Mouse (Mus musculus): ENCODE measurements at regions not wholly inside any gene's neighbourhood (a gene's known extent, or its start where the extent isn't known, plus 50 kb on each side); places are given as distances from the start of the nearest gene placed in this dataset.
A peak's percentile ranks its signal among the peaks of the same experiment; 100 is the strongest.

DNA sequence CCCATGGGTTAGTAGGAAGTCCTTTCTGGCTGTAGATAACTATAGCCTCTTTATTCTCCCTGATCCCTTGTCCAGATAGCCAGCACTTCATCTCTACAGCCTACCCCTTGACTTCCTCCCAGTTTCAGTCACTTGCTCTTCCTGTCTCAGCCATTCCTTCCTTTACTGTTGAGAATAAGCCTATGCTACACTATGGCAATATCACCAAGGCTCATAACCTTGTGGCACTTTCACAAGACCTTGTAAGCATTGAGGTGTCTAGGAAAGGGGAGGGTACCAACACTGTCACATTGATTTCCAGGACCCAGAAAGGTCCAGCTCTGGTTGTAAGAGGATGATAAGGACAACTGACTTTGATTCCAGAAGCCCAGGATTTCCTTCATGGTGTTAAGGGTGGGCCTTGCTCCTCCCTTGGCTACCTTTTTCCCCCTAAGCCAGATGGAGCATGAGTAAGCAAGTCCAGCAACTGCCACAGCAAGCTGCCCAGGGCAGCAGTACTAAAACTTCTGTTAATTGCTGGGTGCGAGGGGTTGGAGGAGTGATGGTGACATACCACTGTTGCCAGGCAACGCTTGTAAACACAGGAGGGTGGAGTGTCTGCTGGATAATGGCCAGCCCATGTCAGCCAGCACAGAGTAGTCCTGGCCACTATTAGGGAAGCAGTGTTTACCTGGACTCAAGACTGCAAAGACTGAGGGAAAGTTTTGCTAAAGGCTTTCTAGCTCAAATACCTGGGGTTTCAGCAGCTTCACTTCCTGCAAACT is 75.7 kb downstream of the Ankrd16 start:
- DNase-seq (ENCODE audit: low read depth, low spot score), result no peak

DNA sequence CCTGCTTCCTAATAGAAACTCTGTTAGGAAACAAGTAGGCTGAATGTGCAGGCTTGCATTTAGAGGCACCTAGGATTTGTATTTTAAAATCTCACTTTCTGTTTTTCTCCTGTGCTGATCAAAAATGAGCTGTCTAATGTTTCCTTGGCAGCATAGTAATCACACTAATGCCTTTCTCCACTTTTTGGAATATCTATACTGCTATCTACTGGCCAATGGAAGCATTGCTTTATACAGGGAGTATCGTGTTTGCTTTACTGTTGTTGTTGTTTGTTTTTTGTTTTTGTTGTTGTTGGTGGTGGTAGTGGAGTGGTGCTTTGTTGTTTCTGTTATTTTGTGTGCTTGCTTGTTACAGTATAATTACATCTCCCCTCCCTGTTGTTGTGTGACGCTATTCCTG is 92.3 kb downstream of the Ankrd16 start:
- no peak for DNase-seq (ENCODE audit: low read depth, low spot score)

DNA sequence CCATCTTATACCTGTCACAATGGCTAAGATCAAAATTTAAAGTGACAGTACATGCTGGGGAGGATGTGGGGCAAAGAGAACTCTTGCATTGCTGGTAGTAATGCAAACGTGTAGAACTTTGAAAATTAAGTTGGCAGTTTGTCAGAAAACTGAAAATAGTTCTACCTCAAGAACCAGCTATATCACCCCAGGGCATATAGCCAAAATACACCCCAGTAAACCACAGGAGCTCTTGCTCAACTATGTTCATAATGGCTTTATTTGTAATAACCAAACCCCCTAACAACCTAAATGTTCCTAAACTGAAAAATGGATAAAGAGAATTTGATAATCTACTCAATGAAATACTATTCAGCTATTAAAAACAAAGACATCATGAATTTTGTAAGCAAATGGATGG is 102.3 kb downstream of the Ankrd16 start:
- no peak for DNase-seq (ENCODE audit: low read depth, low spot score)

DNA sequence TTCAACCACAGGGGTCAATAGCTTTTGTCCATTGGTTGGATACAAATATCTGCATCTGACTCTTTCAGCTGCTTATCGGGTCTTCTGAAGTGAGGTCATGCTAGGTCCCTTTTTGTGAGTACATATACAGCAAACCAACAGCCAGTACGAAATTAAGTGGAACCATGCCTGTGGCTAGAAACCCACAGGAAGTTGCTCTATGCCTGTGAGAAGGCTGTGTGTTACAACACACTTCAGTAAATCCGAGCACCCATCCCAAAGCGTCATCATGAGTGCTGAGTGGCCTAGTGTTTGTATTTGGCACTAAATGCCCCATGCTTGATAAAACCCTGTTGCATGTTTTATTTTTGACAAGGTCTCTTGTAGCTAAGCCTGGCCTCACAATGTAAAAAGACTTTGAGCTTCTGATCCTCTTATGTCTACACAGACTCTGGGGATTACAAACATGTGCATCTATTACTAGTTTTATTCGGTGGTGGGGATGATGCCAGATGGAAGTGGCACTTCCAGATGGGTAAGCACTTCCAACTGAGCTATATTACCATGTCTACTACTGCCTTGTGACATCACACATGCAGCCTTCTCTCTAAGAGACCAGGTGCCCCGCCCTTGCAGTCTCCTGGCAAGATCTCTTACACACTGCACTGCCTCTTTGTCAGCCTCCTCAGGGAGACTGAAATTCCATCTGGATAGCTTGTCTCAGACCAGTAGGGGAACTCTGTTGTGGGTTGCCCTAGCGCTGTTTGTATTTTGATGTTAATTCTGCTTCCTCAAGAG is 117.3 kb downstream of the Ankrd16 start:
- no peak for DNase-seq (ENCODE audit: low read depth, low spot score)

DNA sequence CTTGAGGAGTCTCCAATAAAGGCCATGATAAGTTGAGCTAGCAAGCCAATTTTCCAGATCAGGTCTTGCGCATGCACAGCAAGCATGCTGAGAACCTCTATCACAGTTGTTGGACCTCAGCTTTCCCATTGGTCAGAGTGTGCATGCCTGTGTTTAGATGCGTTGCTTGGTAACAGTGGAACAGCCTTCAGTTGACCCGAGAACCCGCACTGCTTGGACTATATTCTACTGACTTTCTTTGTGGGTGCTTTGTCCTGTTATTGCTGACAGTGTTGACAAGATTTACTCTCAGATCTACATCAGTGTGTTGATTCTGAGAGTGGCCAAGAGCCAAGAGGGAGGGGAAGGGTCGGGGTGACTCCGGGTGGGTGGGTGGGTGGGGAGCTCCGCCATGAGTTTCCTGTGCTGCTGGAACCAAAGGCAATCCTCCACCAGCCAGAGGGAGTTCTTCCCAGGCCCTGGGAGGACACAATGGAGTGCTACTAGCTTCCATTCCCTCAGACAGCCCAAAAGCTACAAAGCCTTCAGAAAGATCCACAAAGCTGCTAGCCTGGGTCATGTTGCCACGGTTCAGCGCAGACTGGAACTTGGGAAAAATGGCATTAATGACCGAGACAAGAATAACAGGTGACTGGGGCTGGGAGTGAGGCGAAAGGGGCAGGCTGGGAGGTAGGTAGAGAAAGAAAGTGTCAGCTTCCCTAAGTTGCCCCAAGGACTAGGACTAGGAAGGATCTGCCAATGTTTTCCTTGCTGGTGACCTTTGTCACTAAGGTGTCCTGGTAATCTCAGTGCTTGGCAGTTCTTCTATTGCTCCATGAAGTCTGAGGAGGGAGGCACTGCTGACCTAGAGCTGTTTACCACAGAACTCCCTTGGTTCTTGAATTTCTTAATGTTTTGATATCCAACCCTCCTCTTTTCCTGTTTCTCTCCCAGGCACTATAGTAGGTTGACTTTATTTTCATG is 122.3 kb downstream of the Ankrd16 start:
- no peak for DNase-seq (ENCODE audit: low read depth, low spot score)

DNA sequence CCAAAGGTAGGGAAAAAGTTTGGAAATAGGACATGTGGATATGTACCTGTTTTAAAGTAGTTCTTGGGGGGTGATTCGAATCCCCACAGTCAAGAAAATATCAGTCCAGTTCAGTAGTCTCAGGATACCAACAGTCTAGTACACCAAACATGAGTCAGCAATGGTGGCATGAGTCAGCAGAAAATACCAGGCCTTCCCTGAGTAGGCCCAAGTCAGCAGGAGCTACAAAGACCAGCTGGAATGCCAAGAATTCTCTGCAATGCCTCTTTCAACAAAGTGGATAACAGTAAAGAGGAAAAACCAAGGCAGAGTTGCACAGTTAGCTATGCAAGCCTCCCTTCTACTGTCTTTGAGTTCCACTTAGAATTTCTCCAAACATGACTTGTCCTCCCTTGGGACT is 137.1 kb downstream of the Ankrd16 start:
- DNase-seq (ENCODE audit: low read depth, low spot score), result peak; percentile 54

DNA sequence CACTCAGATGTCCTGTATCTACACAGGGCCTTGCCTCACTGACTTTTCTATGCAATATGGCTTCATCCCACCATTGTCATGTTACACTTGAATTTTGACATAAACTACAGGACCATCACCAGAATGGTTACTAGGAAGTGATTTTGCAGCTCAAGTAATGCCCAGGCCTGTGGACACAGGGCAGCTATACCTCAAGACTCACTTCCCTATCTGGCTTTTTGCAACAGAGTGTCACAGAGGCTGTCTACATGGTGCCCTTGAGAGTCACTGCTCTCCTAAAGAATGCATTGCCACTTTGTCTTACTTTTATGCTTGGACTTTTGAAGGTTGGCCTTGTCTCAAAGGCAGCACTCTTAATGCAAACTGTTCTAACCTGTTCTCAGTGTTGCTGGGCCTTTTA is 139.7 kb downstream of the Ankrd16 start:
- DNase-seq (ENCODE audit: low read depth, low spot score), result no peak

DNA sequence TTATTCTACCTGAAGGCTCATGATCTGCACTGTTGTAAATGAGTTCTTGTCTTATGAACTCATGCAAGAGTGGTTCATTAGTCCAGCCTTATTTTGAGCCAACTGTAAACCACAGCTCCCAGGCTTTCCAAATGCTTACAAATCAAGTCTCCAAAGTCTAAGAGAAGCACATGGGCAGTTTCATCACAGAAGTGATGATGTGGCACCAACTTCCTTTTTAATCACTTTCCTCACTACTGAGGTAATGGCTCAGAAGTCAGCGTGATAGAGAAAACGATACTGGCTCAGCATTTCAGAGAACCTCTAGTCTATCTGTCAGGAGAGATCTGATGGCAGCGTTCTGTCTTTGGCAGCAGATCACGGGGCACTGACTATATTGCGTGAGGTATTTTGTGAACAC is 140.4 kb downstream of the Ankrd16 start:
- DNase-seq (ENCODE audit: low read depth, low spot score), result no peak

DNA sequence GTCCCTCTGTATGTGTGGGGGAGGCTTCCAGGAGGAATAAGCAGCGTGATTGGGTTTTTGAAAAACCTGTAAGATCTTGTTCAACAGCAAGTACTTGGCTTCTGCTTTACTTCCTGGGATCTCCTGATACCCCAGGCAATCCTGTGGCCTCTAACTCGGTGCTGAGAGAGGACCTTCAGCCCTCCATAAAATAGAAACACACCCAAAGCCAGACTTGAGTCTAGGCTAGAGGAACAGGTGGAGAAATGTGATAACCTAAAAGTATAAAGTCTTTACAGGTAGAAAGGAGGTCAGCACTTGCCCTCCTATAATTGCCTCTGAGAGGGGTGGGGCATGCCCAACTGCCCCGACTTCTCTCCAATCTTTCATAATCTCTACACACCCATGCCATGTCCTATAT is 183.1 kb downstream of the Ankrd16 start:
- DNase-seq (ENCODE audit: low read depth, low spot score), result no peak

DNA sequence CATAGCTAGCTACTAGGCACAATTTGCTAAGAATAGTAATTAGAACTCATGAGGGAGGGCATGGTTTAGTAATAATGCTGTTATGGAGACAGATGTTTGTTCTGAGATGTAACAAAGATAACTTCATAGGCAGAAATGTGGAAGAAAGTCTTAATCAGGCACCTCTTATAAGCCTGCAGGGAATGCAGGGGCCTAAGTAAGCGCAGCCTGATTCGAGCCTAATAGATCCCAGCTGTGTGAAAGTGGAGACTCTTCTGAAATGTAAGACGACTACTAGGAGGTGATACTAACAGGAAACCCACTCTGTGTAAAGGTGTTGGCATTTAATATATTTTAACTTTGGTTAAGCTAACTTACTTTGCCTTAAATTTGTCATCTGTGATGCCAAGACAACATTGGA is 187.7 kb downstream of the Ankrd16 start:
- no peak for DNase-seq (ENCODE audit: low read depth, low spot score)

DNA sequence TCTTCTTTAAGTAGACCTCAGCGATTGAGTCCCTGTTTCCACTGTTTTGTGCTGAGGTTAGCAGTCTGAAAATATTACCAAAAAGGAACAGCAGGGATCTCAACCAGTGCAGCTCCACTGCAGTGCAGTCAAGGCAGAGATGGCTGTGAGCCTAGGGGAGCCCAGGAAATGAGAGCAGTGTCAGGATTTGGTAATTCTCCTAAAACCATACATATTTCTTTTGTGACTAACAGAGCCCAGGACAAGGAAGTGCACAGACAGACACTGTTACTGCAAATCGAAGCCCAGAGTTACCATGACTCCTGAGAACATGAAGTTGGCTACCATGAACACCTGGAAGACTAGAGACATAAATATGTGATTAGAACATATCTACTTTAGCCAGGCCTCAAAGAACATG is 189.3 kb downstream of the Ankrd16 start:
- no peak for DNase-seq (ENCODE audit: low read depth, low spot score)

DNA sequence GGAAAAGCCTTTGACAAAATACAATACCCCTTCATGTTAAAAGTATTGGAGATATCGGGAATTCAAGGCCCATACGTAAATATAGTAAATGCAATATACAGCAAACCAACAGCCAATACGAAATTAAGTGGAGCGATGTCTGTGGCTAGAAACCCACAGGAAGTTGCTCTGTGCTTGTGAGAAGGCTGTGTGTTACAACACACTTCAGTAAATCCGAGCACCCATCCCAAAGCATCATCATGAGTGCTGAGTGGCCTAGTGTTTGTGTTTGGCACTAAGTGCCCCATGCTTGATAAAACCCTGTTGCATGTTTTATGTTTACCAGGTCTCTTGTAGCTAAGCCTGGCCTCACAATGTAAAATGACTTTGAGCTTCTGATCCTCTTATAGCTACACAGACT is 194.3 kb downstream of the Ankrd16 start:
- no peak for DNase-seq (ENCODE audit: low read depth, low spot score)

DNA sequence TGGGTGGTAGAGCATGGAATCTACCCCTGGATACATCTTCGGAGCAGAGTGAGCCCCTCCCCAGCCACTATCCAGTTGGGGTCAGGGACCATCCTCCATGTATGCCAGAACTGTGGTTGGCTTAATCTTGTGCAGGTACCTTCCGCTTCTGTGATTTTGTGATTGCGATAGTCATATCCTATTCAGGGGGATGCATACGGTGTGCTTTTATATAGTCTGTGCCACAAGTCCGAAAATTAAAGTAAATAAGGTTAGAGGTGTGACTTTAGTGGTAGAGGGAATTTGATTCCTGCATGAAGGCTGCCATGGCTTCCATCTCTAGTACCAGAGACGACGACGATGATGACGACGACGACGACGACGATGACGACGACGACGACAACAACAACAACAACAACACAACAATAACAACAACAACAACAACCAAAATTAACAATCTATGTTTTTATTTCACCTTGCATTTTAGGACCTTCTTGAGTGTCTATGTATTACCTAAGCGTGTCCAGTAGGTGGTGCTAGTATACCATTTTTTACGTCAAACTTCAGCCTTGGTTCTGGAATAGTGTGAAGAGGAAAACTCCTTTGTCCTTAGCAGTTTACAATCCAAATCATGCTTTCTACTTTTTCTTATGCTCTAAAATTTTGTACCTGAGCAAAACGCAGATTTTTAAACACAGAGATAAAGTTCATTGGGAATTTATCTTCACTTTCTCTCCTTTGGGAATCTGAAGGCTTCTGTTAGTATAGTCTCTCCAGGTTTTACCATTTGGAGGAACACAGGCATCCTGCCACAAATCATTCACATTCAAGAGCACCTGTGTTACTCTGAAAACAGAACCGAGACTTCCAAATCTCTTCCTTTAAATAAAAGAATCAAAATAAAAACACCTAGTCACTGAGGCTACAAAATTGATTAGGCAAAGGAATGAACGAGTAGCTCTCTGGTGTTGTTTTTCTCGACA is 224.5 kb downstream of the Ankrd16 start:
- DNase-seq (ENCODE audit: low read depth, low spot score), result peak; percentile 54

DNA sequence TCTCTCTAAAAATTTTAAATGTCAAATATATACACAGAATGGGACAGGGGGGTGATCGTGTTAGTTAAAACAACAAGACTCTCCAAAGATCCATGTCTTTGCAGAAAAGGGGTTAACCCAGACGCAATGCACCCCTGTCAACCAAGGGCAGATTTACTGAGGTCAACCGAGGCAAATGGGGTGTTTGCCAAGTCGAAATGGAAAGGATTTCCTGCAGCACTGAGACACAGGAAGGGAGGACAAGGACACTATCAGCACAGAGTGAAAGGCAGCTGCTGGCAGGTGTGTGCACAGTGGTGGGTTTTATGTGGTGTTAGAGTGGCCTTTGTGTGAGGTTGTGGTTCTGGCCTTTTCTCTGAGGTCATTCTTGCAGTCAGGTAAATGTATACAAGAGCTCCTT is 226.7 kb downstream of the Ankrd16 start:
- no peak for DNase-seq (ENCODE audit: low read depth, low spot score)

DNA sequence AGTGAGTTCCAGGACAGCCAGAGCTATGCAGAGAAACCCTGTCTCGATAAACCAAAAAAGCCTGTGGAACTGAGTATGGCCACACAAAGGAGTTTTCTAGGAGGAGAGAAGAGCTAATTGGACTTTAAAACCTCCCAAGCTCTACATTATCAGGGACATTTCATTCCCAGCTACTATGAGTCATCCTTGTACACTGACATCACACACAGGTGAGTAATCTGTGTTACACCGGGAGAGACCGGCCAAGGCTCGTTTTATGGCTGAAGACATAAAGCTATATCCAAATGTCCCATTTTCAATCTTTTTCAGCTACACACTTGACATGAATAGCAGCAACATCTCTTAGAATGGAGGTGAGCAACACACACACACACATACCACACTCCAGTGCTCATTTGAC is 229.5 kb downstream of the Ankrd16 start:
- no peak for DNase-seq (ENCODE audit: low read depth, low spot score)

DNA sequence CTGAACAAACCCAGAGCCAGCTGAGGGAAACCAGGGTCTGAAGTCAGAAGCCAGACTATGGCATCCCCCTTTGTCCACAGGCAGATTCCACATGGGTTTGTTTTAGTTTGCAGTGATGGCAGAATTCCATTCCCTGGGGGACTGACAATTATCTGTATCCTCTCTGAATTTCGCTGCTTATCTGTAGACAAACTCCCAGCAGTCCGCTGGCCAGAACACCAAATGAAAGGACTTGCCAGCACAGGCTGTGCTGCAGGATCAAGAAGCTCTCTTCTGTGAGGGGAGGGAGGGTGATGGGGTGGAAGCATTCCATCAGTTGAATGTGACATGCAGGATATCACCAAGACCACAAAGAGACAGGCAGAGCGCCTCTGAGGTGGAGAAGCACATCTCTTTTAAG is 233.8 kb downstream of the Ankrd16 start:
- DNase-seq (ENCODE audit: low read depth, low spot score), result no peak

DNA sequence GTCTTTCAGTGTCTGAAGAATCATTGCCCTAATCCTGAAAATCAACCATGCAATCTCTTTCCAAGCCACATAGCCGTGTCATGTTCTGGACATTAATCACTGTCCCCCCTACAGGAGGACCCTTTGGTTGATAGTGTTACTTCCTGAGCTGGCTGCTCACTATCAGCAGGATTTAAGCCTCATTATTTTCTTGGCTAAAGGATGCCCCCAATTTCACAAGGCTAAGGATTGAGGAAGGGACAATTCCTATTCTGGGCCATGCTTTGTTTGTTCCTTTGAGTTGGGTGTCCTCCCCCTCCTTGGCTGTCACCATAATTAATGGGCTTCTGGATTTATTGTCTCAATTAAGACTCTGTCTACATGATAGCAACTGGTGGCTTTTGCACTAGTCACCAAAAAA is 241.9 kb downstream of the Ankrd16 start:
- no peak for DNase-seq (ENCODE audit: low read depth, low spot score)

DNA sequence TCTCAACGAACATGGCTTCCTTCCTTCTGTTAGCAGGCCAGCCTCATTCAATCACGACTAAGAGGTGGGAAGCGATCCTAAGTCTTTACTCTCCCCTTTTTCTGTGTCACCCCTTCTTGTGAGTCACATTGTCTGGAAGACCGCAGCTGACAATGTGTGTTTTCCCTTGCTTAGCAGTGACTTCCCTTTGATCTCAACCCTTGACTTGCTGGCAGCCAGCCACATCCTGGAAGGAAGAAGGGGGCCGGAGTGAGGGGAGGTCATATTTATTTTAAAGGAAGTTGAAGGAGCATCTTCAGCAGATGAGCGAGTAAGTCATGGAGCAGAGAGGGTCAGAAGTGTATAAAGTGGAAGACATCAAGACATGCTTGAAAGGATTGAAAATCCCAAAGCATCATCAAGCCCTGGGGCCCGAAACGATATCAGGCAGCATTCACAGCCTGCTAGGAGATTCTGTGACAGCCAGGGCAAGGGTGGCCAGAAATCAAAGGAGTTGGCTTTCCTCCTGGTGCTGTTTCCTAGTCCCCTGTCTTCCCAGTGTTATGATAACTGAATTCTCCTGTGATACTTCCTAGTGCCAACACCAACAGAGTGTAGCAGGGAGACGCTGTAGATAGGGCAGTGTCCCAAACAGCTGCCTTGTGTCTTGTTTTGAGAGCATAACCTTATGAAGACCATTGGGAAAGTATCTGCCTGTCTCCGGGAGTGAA is 245.9 kb downstream of the Ankrd16 start:
- no peak for DNase-seq (ENCODE audit: low read depth, low spot score)

DNA sequence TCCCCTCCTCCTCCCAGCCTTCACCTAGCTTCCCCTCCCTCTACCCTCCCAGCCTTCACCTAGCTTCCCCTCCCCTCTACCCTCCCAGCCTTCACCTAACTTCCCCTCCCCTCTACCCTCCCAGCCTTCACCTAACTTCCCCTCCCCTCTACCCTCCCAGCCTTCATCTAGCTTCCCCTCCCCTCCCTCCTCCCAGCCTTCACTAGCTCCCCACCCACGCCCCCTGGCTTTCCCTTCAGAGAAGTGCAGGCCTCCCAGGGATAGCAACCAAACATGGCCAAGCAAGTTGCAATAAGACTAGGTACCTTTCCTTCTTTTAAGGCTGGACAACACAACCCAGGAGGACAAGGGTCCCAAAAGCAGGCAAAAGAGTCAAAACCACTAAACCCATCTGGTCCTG is 248.5 kb downstream of the Ankrd16 start:
- DNase-seq (ENCODE audit: low read depth, low spot score), result peak; percentile 48
